Mouse (Mus musculus): ENCODE measurements around the gene Gm5134.

Gm5134 gene

DNA sequence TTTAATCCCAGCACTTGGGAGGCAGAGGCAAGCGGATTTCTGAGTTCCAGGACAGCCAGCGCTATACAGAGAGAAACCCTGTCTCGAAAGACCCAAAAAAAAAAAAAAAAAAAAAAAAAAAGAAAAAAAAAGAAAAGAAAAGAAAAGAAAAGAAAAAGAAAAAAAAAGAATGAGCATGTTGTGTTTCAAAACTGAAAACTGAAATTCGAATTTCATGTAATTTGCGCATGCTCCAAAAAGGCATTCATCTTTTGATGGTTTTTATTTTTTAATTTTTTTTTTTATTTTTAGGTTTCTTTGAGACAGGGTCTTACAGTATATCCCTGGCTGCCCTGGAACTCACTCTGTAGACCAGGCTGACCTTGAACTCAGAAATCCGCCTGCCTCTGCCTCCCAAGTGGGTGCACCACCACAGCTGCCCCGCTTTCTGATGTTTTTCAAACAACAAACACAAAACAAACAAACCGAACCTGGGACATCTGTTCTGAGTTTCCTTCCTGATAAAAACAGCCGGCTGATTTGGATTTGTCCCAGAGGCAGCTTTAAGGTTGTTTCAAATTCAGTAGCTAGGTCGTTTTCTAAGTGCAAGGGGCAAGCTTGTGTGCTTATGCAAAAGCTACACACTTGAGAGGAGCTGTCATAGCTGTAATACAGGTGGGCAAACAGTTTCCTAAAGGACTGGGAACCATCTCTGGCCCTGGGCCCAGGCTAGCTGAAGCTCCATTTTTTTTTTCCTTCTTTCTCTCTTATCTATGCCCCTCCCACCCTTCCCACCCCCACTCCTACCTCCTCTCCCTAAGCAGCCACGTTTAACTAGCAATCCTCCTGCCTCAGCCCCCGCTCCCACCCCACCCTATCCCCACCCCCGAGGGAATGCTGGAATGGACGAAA is 77.4 kb downstream of the Gm5134 start:
- POLR2A ChIA-PET = interaction anchor here (0.6 to 4.2 kb wide), 41 partner anchors 8 to 1151 kb away, joined by 3 to 48 read pairs (median 3); partner anchors contain the start of genes Chchd10 (in 1 of the 4), Gstt2 (in 1 of the 4), Pcbp3 (in 1 of the 4) and Prmt2 (in 1 of the 4)
- CTCF ChIA-PET = interaction anchor here in 3 of 4 experiments (0.5 to 1.8 kb wide), 15 partner anchors 8 to 702 kb away, joined by 3 to 12 read pairs (median 4); no protein-coding TSS in a partner anchor

DNA sequence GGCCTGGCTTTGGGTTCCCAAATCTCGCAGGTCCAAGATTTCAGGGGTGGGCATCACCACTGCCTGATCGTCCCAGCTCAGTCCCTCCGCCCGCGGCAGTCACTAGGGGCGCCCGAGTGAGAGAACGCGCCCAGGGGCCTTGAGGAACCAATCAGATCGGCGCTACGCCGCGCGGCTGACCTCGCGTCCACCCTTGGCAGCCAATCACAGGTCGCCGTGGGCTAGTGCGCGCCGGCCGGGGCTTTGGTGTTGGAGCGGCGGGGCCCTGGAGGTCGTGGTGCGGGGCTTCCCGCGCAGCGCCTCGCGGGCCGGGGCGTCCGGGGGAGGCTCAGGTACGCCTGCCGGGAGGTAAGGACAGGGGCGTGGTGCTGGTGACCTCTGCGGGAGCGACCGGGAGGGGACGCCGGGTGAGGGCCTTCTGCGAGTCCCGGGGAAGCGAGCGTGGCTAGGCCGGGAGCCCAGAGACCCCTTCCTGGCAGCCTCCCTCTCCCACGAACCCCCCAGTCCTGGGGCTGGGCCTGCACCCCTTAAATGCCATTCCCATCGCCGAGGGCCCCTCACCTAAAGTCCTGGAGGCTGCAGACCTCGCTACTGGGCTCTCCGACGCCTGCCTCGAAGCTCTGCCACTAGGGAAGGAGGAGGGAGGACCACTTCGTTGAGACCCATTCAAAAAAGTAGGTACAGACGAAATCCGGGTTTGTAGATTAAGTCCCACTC is 78.2 kb downstream of the Gm5134 start, which contains the start of gene Zfp280b:
Gene Zfp280b (plus strand): TSS at position 249 of the 717 bp plus-strand sequence.
- CTCF ChIA-PET = interaction anchor here in 3 of 4 experiments (0.5 to 1.8 kb wide), 12 partner anchors 9 to 701 kb away, joined by 3 to 12 read pairs (median 4); no protein-coding TSS in a partner anchor
- POLR2A ChIA-PET = interaction anchor here (0.5 to 4.2 kb wide), 43 partner anchors 8 to 929 kb away, joined by 3 to 48 read pairs (median 3); partner anchors contain the start of genes Chchd10 (in 1 of the 4), Gstt2 (in 1 of the 4), Pcbp3 (in 1 of the 4) and Prmt2 (in 1 of the 4)

GRCm38 (mm10) chr10:76033119-76033455 is 78.8 kb downstream of the Gm5134 start:
- ChIA-PET POLR2A (interaction anchor here (0.6 to 4.2 kb wide), 18 partner anchors 9 to 929 kb away, joined by 3 to 48 read pairs (median 4); partner anchors contain the start of gene Pcbp3 (in 1 of the 4)), CTCF (interaction anchor here in 2 of 4 experiments (0.6 to 1.8 kb wide), 5 partner anchors 10 to 840 kb away, joined by 3 to 12 read pairs (median 4); no protein-coding TSS in a partner anchor)

GRCm38 (mm10) chr10:76034001-76034600 is 79.8 kb downstream of the Gm5134 start:
- ChIA-PET CTCF (interaction anchor here in 3 of 4 experiments (0.5 to 0.7 kb wide), 4 partner anchors 8 to 175 kb away, joined by 3 to 7 read pairs (median 4); no protein-coding TSS in a partner anchor), POLR2A (interaction anchor here (0.7 to 4.2 kb wide), 10 partner anchors 9 to 197 kb away, joined by 3 to 48 read pairs (median 4); partner anchors contain the start of gene Gstt2 (in 1 of the 4))

DNA sequence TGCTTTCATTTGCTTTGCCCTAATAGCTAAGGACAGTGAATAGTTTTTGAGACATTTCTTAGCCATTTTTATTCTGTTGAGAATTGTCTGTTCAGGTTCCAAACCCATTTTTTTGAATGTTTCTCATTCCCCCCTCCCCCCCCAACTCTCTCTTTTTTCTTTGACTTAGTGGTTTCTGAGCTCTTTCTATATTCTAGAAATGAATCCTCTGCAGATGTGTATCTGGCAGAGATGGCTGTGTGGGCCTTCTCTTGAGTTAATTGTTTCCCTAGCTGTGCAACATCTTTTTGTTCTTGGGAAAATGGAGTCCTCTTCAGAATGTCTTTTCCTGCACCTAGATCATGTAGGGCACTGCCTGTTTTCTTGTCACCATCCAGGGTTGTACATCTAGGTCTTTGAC is 81.0 kb downstream of the Gm5134 start:
- CTCF ChIA-PET = interaction anchor here in 1 of 4 experiments (0.7 kb wide), 1 partner anchor 596 kb away, joined by 4 read pairs; no protein-coding TSS in a partner anchor
- POLR2A ChIA-PET = interaction anchor here in 2 of 4 experiments (0.6 to 4.8 kb wide), 7 partner anchors 9 to 1708 kb away, joined by 3 to 64 read pairs (median 9); no protein-coding TSS in a partner anchor

- ChIA-PET POLR2A (interaction anchor here in 3 of 4 experiments (1.0 to 4.8 kb wide), 12 partner anchors 8 to 77 kb away, joined by 3 to 64 read pairs (median 4); no protein-coding TSS in a partner anchor), CTCF (interaction anchor here in 2 of 4 experiments (0.7 to 1.4 kb wide), 5 partner anchors 12 to 81 kb away, joined by 3 to 4 read pairs (median 3); no protein-coding TSS in a partner anchor)
Measured at GRCm38 (mm10) chr10:76036962-76037361, 82.6 kb downstream of the Gm5134 start.

- ChIA-PET POLR2A (interaction anchor here (0.7 to 6.4 kb wide), 15 partner anchors 8 to 212 kb away, joined by 3 to 48 read pairs (median 4); partner anchors contain the start of gene Zfp280b (in 3 of the 4)), CTCF (interaction anchor here in 2 of 4 experiments (1.0 to 1.3 kb wide), 2 partner anchors 13 to 73 kb away, joined by 3 to 4 read pairs; partner anchors contain the start of gene Zfp280b (in 1 of the 2))
Measured at GRCm38 (mm10) chr10:76045343-76045742, 91.0 kb downstream of the Gm5134 start.

- POLR2A ChIA-PET = interaction anchor here in 3 of 4 experiments (0.5 to 6.4 kb wide), 11 partner anchors 8 to 212 kb away, joined by 3 to 48 read pairs (median 4); partner anchors contain the start of gene Zfp280b (in 1 of the 3)
Measured at GRCm38 (mm10) chr10:76046754-76047153, 92.4 kb downstream of the Gm5134 start.

DNA sequence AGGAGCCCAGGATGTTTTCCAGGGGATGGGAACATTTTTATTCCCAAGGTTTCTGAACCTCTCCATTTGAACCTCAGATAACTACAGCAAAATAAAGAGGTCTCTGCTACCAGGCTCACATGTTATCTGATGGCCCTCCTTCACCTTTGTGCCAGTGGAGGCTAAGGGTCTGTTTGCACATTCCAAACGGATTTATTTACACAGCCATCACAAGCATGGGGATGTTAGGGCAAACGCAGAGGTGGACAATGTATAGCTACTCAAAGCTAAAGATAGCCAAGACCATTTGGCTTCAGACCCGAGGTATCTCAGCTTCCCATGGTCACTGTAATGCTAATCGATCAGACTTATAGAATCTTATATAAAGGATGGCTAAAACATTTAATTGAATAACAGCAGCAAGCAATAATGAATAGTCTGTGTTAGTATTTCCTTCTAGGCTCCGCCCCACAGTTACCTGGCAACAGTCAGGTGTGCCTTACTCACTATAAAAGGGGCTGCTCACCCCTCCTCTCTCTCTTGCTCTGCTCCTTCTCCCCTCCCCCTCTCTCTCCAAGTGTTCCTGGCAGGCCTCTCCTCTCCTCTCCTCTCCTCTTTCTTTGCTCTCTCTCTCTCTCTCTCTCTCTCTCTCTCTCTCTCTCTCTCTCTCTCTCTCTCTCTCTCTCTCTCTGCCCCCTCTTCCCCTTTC is 93.0 kb downstream of the Gm5134 start:
- ChIA-PET CTCF (interaction anchor here in 1 of 4 experiments (1.4 to 1.8 kb wide), 2 partner anchors 15 to 71 kb away, joined by 4 to 6 read pairs; partner anchors contain the start of gene Zfp280b), POLR2A (interaction anchor here in 2 of 4 experiments (0.7 to 6.4 kb wide), 10 partner anchors 9 to 731 kb away, joined by 3 to 48 read pairs (median 4); partner anchors contain the start of gene Zfp280b (in 1 of the 2))

More at GRCm38 (mm10) chr10:76046754-76047153, 92.4 kb downstream of the Gm5134 start:
- CTCF ChIA-PET = interaction anchor here in 1 of 4 experiments (1.4 to 1.8 kb wide), 2 partner anchors 15 to 71 kb away, joined by 4 to 6 read pairs; partner anchors contain the start of gene Zfp280b

GRCm38 (mm10) chr10:76048967-76049366 is 94.7 kb downstream of the Gm5134 start:
- CTCF ChIA-PET = interaction anchor here in 1 of 4 experiments (0.7 to 1.0 kb wide), 3 partner anchors 12 to 153 kb away, joined by 3 to 4 read pairs (median 3); no protein-coding TSS in a partner anchor
- POLR2A ChIA-PET = interaction anchor here in 1 of 4 experiments (1.3 to 2.0 kb wide), 3 partner anchors 8 to 17 kb away, joined by 3 to 9 read pairs (median 9); no protein-coding TSS in a partner anchor

GRCm38 (mm10) chr10:76051860-76052259 is 97.5 kb downstream of the Gm5134 start:
- ChIA-PET CTCF (interaction anchor here (0.8 to 1.7 kb wide), 6 partner anchors 11 to 150 kb away, joined by 3 to 4 read pairs (median 3); no protein-coding TSS in a partner anchor), POLR2A (interaction anchor here (0.6 to 1.9 kb wide), 15 partner anchors 14 to 192 kb away, joined by 3 to 11 read pairs (median 4); partner anchors contain the start of genes Mif (in 1 of the 4) and Prmt2 (in 1 of the 4))

Measured in embryonic stem cell, embryonic (primary cell).